Mouse (Mus musculus): Measurements from ENCODE around the gene Snx22. TPM values are rescaled to one million over a fixed set of nuclear protein-coding genes. Genes with fewer than 3 reads are reported as not detected.

Snx22 gene
- under 1 TPM; 0.64 to 0.74 TPM for total RNA-seq (2023)

DNA sequence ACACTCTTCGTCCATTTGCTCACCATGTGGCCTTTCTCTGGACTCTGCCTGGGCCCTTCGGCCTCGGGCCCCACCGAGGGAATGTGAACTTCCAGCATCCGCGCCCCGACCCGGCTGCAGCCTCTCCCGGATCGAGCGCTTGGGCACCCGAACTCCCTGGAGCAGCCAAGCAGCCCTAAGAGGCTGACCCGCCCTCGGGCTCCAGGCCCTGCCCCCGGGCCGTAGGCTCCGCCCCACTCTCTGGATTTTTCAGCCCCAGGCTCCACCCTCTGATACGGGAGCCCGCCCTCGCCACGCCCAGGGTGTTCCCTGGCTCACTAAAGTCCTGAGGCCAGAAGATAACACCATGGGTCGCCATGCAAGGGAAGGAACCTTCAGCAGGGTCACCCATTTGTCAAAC, at the start of gene Snx22:
TSS of gene Snx22 (minus strand) at position 137 of the 400 bp plus-strand sequence.

DNA sequence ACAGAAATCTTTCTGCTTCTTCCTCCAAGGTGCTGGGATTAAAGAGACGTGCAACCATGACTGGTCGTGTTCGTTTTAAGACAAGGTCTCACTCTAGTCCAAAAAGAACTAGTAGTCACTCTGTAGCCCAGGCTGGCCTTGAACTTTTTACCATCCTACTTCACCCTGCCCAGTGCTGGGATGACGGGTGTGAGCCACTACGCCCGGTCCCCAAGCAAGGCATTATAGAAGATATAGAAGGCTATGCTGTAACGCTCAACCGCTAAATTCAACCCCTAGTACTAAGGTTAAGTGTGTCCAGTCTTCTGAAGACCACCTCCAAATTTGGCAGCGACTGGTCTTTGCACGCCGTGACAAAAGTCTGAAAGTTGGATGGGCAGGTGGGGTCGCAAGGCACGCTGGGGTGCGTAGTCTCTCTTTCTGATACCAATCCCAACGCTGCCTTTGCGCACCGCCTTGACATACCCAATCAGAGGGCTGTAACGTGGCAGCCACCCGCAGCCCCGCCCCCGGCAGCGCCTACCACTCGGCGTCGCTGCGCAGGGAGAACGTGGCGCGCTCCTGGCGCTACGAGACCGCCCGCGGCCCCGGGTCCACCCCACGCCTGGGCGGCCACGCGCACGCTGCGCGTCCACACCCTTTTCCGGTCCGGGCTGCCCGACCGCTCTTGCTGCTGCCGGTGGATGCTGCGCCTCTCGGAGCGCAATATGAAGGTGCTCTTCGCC, 9.8 kb downstream of the Snx22 start, which contains the start of gene Ppib:
TSS of gene Ppib (plus strand) at position 640 of the 725 bp plus-strand sequence.

Other genes starting within 250 kb of the Snx22 start
- gene Zfp609, start 242.2 kb downstream of the Snx22 start, total RNA-seq (2023), result 10 to 100 TPM; 18.4 to 23.1 TPM
- 1 to 10 TPM; 2.0 to 4.4 TPM for gene Pclaf, start 179.5 kb downstream of the Snx22 start, total RNA-seq (2023)
- gene Trip4, start 160.9 kb downstream of the Snx22 start, total RNA-seq (2023), result 10 to 100 TPM; 27.4 to 29.8 TPM
- 10 to 100 TPM; 60.0 to 60.5 TPM for gene Csnk1g1, start 160.8 kb downstream of the Snx22 start, total RNA-seq (2023)
- gene Ppib, start 9.5 kb downstream of the Snx22 start, total RNA-seq (2023), result 100 to 1,000 TPM; 236 to 237 TPM
- 100 to 1,000 TPM in 1 of 2 experiments, 10 to 100 TPM in 1; 95.5 to 100 TPM for gene Snx1, start 56.9 kb upstream of the Snx22 start, total RNA-seq (2023)
- 10 to 100 TPM; 41.3 to 42.9 TPM for gene Ciao2a, start 56.9 kb upstream of the Snx22 start, total RNA-seq (2023)
- 1 to 10 TPM in 1 of 2 experiments, under 1 TPM in 1; 0.61 to 1.4 TPM for gene Dapk2, start 88.5 kb upstream of the Snx22 start, total RNA-seq (2023)

Data from B cell, adult 67 days (primary cell).